Mouse (Mus musculus) heart, embryonic 14.5 days (tissue): ENCODE data around the gene Smarcc2. TPM values are rescaled to one million over a fixed set of nuclear protein-coding genes. Genes with fewer than 3 reads are reported as not detected.

Experiments used
- ATAC-seq: fragments of 200-750 bp; cut with Nextera tagmentation; 2 replicates; pipeline ENCODE4 v1.8.0; 2017; ENCODE audit warnings: low read depth, moderate TSS enrichment; ENCODE audit not compliant: insufficient number of reproducible peaks, insufficient read depth, low FRiP score
- H3K27ac ChIP-seq, 2 experiments: fragments of 200-500 bp in 1 of 2; fragments of 300-500 bp in 1 of 2; sonication (generic) in 1 of 2; replicated peaks in 1 of 2; 2 replicates each; pipeline ENCODE4 v1.5.1; 2012 to 2014; ENCODE audit warnings: low read depth in 2 of 2, low read length in 2 of 2, control low read depth in 1 of 2, mild to moderate bottlenecking in 1 of 2, mixed read lengths in 1 of 2; ENCODE audit not compliant: control insufficient read depth in 1 of 2, insufficient read depth in 1 of 2
- H3K27me3 ChIP-seq: fragments of 300-500 bp; sonication (generic); 2 replicates; pipeline ENCODE4 v1.6.1; 2014; ENCODE audit warnings: mild to moderate bottlenecking, low read length, control low read depth; ENCODE audit not compliant: control insufficient read depth, insufficient read depth
- H3K36me3 ChIP-seq: fragments of 300-500 bp; sonication (generic); 2 replicates; pipeline ENCODE4 v1.6.1; 2014; ENCODE audit warnings: mild to moderate bottlenecking, control low read depth, low read length, mixed read lengths; ENCODE audit not compliant: control insufficient read depth, insufficient read depth
- H3K4me1 ChIP-seq, 2 experiments: fragments of 200-500 bp in 1 of 2; fragments of 300-500 bp in 1 of 2; sonication (generic) in 1 of 2; 2 replicates each; pipeline ENCODE4 v1.6.1; 2012 to 2014; ENCODE audit warnings: low read length in 2 of 2, control low read depth in 1 of 2, mixed read lengths in 1 of 2; ENCODE audit not compliant: control insufficient read depth in 2 of 2, insufficient read depth in 2 of 2
- H3K4me2 ChIP-seq: fragments of 300-500 bp; sonication (generic); 2 replicates; pipeline ENCODE4 v1.6.1; 2014; ENCODE audit warnings: mild to moderate bottlenecking, low read length
- H3K4me3 ChIP-seq, 2 experiments: fragments of 200-500 bp in 1 of 2; fragments of 300-500 bp in 1 of 2; sonication (generic) in 1 of 2; 2 replicates each; pipeline ENCODE4 v1.5.1; 2012 to 2014; ENCODE audit warnings: low read length in 2 of 2, mild to moderate bottlenecking in 2 of 2, control low read depth in 1 of 2, low read depth in 1 of 2, moderate library complexity in 1 of 2; ENCODE audit not compliant: control insufficient read depth in 1 of 2, insufficient read depth in 1 of 2
- H3K9ac ChIP-seq: fragments of 300-500 bp; sonication (generic); 2 replicates; pipeline ENCODE4 v1.6.1; 2014; ENCODE audit warnings: mild to moderate bottlenecking, low read length
- H3K9me3 ChIP-seq: fragments of 300-500 bp; sonication (generic); 2 replicates; pipeline ENCODE4 v1.6.1; 2016; ENCODE audit warnings: low read length, control low read depth; ENCODE audit not compliant: control insufficient read depth
- WGBS: fragments of 180-500 bp; shearing (Covaris S2); extraction: QIAGEN DNeasy Blood & Tissue Kit; methylation state at CpG from one replicate; pipeline ENCODE4 v1.1.7; 2014; 5-methylcytosine and 5-hydroxymethylcytosine counted together
- polyA plus RNA-seq: library from polyadenylated mRNA; unstranded; fragments of >200 nt; fragmentation: Nextera tagmentation; extraction: Ambion mirVana; gene quantifications from 2 replicates; pipeline ENCODE4 v1.2.1, GENCODE M21; 2014

Smarcc2 gene
- polyA plus RNA-seq, 1 experiment from 2014 or later: 62.4 TPM

DNA sequence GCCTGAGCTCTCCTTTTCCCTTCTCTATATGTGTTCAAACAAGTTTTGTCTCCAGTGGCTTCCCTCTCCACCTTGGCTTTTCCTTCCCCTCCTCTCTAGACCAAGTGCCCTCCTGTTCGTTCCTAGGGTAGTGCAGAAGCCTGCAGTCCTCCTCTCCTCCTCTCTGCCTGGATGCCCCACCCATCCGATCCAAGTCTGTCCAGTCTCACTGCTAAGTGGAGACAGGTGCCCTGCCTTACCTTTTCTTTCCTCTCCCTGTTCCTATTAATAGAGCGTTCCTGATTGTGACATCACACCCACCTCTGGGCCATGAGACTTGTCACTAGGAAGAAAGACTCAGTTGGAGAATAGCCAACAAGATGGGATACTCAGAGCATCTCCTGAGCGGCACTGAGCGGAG, 44.2 kb upstream of the Smarcc2 start:
- H3K9ac ChIP-seq: no peak overlapping the region

DNA sequence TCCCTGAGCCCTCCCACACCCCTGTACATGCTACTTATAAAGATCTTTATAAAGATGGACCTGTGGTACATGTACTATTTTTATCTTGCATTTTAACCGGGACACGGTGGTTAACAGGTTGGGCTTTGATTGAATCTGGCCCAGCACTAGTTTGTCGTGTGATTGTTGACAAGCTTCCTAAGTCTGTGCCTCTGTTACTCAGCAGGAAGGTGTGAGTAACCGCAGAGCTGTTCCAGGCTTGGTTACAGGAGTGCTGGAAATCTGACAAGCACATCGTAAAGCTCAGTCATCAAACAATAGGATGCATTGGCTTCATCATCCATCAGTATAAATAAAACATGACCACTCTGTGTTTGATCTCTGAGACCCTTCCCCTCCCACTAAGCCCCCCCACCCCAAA, 36.6 kb upstream of the Smarcc2 start:
- no peak overlapping the region for H3K4me2 ChIP-seq
- H3K4me1 ChIP-seq: peaks cover 0 to 4% of the 10 kb centered on the region in 2 experiments; a peak in 1 of 4 replicates
- H3K9me3 ChIP-seq: no peaks in the 10 kb centered on the region
- no peak for ATAC-seq
- 47% methylated on average over 5 of the region's 5 CpGs for WGBS
- H3K9ac ChIP-seq: no peak overlapping the region
- H3K4me3 ChIP-seq: no peak overlapping the region
- peaks cover 88% of the 10 kb centered on the region for H3K36me3 ChIP-seq
- peak overlapping the region in 1 of 2 experiments; percentile 14; a peak in 1 of 4 replicates for H3K27ac ChIP-seq
- no peaks in the 10 kb centered on the region for H3K27me3 ChIP-seq

More for the DNA sequence above, 44.2 kb upstream of the Smarcc2 start:
- WGBS: 76% methylated on average over 5 of the region's 5 CpGs
- H3K27me3 ChIP-seq: no peaks in the 10 kb centered on the region
- H3K9me3 ChIP-seq: no peaks in the 10 kb centered on the region
- peaks cover 6 to 23% of the 10 kb centered on the region in 2 experiments for H3K4me1 ChIP-seq
- H3K27ac ChIP-seq: no peak overlapping the region
- H3K4me2 ChIP-seq: no peak overlapping the region
- no peak overlapping the region for H3K4me3 ChIP-seq
- peaks cover 62% of the 10 kb centered on the region for H3K36me3 ChIP-seq
- ATAC-seq: no peak

DNA sequence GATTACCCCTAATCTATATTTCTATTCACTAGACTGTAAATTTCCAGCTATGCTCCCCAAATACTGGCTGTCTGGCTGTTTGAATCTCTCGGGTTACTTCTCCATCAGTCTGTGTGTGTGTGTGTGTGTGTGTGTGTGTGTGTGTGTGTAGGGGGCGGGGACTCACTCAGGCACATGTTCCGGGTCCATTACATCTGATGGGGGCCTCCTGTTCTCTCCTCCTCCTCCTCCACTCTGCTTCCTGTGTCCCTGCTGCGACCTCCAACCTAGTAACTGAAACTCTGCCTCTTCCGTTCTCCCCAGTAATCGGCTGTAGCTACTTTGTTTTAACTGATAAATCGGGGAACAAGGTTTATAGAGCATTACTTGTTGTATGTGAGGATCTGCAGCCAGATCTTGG, 34.4 kb upstream of the Smarcc2 start:
- Histone ChIP-seq H3K9me3 (no peaks in the 10 kb centered on the region), H3K4me1 (peaks cover 0 to 4% of the 10 kb centered on the region in 2 experiments; a peak in 1 of 4 replicates), H3K27ac (peak overlapping the region in 1 of 2 experiments; percentile 55; a peak in 2 of 4 replicates), H3K9ac (no peak overlapping the region), H3K4me3 (no peak overlapping the region), H3K4me2 (no peak overlapping the region), H3K27me3 (no peaks in the 10 kb centered on the region), H3K36me3 (peaks cover 87% of the 10 kb centered on the region)
- 38% methylated on average over 7 of the region's 7 CpGs for WGBS
- no peak for ATAC-seq

DNA sequence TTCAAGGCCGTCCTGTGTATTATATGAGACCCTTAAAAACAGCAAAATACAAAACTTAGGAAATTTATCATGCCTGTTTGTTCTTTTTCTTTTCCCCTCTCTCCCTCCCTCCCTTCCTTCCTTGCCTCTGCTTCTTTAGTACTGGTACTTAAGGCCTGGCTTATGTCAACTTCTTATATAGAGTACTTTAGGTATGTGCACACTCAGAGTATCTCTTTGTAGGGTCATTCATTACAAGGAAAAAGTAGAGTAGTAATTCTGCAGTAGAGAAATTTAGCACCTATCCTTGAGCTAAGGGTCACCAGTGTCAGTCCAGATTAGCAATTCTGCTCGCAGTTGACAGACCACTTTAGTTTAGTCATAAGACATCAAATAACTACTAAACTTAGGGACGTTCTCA, 33.8 kb upstream of the Smarcc2 start:
- peaks cover 0 to 4% of the 10 kb centered on the region in 2 experiments; a peak in 1 of 4 replicates for H3K4me1 ChIP-seq
- H3K36me3 ChIP-seq: peaks cover 87% of the 10 kb centered on the region
- H3K4me3 ChIP-seq: no peak overlapping the region
- H3K27me3 ChIP-seq: no peaks in the 10 kb centered on the region
- no peak overlapping the region for H3K9ac ChIP-seq
- 0 out of 4 replicates have a peak overlapping the region, but pooled peaks of 1 of the 2 experiments have one; percentile 55 for H3K27ac ChIP-seq
- ATAC-seq: no peak
- no peaks in the 10 kb centered on the region for H3K9me3 ChIP-seq
- 78% methylated on average over 3 of the region's 3 CpGs for WGBS
- no peak overlapping the region for H3K4me2 ChIP-seq

DNA sequence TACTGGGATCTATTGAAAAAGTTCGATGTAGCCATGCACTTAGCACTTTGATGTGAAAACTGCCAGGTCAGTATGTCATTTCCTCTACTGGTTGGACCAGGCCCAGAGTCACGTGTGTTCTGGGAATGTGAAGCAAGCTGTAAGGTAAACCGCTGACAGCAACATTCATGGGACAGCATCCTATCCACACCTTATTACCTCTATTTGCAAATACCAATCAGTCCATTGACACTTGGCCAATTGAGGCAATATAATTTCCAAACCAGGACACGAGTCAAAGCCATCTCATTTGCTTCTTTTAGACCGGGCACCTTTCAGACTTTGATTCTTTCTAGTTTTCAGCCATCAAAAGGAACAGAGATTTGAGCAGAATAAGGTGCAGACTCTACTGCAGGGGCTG, 30.0 kb upstream of the Smarcc2 start:
- Histone ChIP-seq H3K4me3 (no peak overlapping the region), H3K9ac (no peak overlapping the region), H3K9me3 (no peaks in the 10 kb centered on the region), H3K36me3 (peaks cover 73% of the 10 kb centered on the region), H3K4me2 (no peak overlapping the region), H3K27ac (no peak overlapping the region), H3K4me1 (peaks cover 0 to 4% of the 10 kb centered on the region in 2 experiments; a peak in 1 of 4 replicates), H3K27me3 (no peaks in the 10 kb centered on the region)
- 92% methylated on average over 5 of the region's 5 CpGs for WGBS
- no peak for ATAC-seq

DNA sequence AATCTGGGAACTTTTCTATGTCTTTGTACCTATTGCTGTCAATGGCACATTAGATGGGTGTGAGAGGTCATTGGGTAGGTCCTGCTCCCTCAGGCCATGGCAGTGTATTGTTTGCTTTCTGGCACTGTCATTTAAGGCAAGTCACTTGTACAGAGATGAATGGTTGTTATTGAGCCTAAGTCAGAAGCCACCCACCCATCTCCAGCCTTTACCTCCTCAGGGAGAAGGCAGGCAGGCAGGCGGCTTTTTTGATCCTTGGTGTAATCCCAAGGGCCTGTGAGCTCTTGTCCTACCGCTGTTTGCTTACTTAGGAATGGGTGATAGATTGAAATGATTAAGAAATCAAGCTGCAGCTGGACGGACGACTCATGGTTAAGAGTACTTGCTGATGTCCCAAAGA, 29.6 kb upstream of the Smarcc2 start:
- no peak overlapping the region for H3K9ac ChIP-seq
- no peak overlapping the region for H3K4me3 ChIP-seq
- no peak for ATAC-seq
- H3K27me3 ChIP-seq: no peaks in the 10 kb centered on the region
- H3K4me2 ChIP-seq: no peak overlapping the region
- H3K4me1 ChIP-seq: peaks cover 0 to 4% of the 10 kb centered on the region in 2 experiments; a peak in 1 of 4 replicates
- no peak overlapping the region for H3K27ac ChIP-seq
- H3K36me3 ChIP-seq: peaks cover 76% of the 10 kb centered on the region
- 85% methylated on average over 4 of the region's 4 CpGs for WGBS
- H3K9me3 ChIP-seq: no peaks in the 10 kb centered on the region

DNA sequence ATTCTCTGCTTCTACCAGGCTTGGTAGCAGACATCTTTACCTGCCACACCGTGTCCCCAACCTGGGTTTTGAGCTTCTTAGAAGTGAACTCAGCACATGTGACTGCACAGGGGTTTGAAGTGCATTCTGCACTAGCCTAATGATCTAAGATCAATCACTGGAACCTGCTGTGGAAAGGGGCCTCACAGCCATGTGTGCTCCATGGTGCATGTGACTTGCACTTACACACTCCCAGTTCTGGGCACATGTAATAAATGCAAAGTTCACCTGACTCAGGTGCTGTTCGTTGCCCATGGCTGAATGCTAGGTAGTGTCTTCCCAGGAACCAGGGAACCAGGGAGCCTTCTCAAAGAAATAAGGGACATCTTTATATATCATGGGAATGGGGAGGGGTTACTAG, 25.6 kb upstream of the Smarcc2 start:
- WGBS: 94% methylated on average over 2 of the region's 2 CpGs

DNA sequence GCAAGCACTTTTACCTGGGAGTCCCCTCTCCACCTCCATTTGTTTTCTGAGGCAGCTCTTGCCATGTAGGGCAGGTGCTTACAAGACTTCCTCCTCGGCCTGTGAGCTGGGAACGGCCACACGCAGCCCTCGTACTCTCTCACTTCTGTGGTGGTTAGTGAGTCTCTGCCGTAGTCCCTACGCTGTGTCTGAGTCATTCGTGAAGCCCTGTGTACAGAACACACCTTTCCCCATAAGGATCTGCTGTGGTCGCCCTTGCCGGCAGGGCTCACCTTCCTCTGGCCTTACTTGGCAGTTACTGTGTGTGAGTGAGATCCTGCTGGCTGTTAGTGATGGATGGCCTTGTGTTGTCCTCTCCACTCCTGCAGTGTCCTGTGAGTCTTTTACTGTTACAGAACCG, 24.4 kb upstream of the Smarcc2 start:
- WGBS: 80% methylated on average over 10 of the region's 10 CpGs
- peaks cover 7 to 10% of the 10 kb centered on the region in 2 experiments for H3K4me1 ChIP-seq
- H3K9ac ChIP-seq: no peak overlapping the region
- no peak for ATAC-seq
- H3K9me3 ChIP-seq: no peaks in the 10 kb centered on the region
- H3K4me2 ChIP-seq: no peak overlapping the region
- peaks cover 85% of the 10 kb centered on the region for H3K36me3 ChIP-seq
- H3K4me3 ChIP-seq: no peak overlapping the region
- H3K27me3 ChIP-seq: no peaks in the 10 kb centered on the region
- peak overlapping the region in 1 of 2 experiments; percentile 80; a peak in 1 of 4 replicates for H3K27ac ChIP-seq

More for the DNA sequence above, 25.6 kb upstream of the Smarcc2 start:
- Histone ChIP-seq H3K4me2 (no peak overlapping the region), H3K27ac (no peak overlapping the region), H3K4me3 (no peak overlapping the region), H3K36me3 (peaks cover 85% of the 10 kb centered on the region), H3K27me3 (no peaks in the 10 kb centered on the region), H3K4me1 (peaks cover 7 to 10% of the 10 kb centered on the region in 2 experiments), H3K9me3 (no peaks in the 10 kb centered on the region), H3K9ac (no peak overlapping the region)
- ATAC-seq: no peak
